Mouse (Mus musculus) liver, embryonic 11.5 days (tissue): Measurements from ENCODE around the gene Gm815. TPM values are rescaled to one million over a fixed set of nuclear protein-coding genes. Genes with fewer than 3 reads are reported as not detected.

Experiments
- ATAC-seq: fragments of 200-750 bp; cut with Nextera tagmentation; replicated peaks from 2 replicates; pipeline ENCODE4 v1.8.0; 2017; ENCODE audit warnings: moderate number of reproducible peaks, mild to moderate bottlenecking, moderate TSS enrichment, moderate library complexity; ENCODE audit not compliant: low FRiP score
- DNase-seq: peaks from one replicate; pipeline ENCODE4 v3.0.0-alpha.2; 2017; ENCODE audit warnings: low spot score
- H3K27ac ChIP-seq: fragments of 300-500 bp; sonication (generic); 2 replicates; pipeline ENCODE4 v1.5.1; 2014; ENCODE audit warnings: mild to moderate bottlenecking, low read depth, low read length, control low read depth
- H3K27me3 ChIP-seq: fragments of 300-500 bp; sonication (generic); replicated peaks from 2 replicates; pipeline ENCODE4 v1.6.1; 2014; ENCODE audit warnings: low read length, mixed read lengths; ENCODE audit not compliant: control insufficient read depth, insufficient read depth
- H3K36me3 ChIP-seq: fragments of 300-500 bp; sonication (generic); 2 replicates; pipeline ENCODE4 v1.6.1; 2014; ENCODE audit warnings: mild to moderate bottlenecking, low read length, moderate library complexity, mixed read lengths; ENCODE audit not compliant: control insufficient read depth, insufficient read depth
- H3K4me1 ChIP-seq: fragments of 300-500 bp; sonication (generic); replicated peaks from 2 replicates; pipeline ENCODE4 v1.6.1; 2014; ENCODE audit warnings: low read length, mixed read lengths; ENCODE audit not compliant: control insufficient read depth, insufficient read depth
- H3K4me2 ChIP-seq: fragments of 300-500 bp; sonication (generic); 2 replicates; pipeline ENCODE4 v1.6.1; 2014; ENCODE audit warnings: mild to moderate bottlenecking, control low read depth, moderate library complexity
- H3K4me3 ChIP-seq: fragments of 300-500 bp; sonication (generic); 2 replicates; pipeline ENCODE4 v1.5.1; 2014; ENCODE audit warnings: low read depth, low read length, control low read depth
- H3K9ac ChIP-seq: fragments of 300-500 bp; sonication (generic); 2 replicates; pipeline ENCODE4 v1.6.1; 2014; ENCODE audit warnings: low read depth, low read length, control low read depth
- H3K9me3 ChIP-seq: fragments of 300-500 bp; sonication (generic); 2 replicates; pipeline ENCODE4 v1.6.1; 2016; ENCODE audit warnings: low read length, inconsistent platforms, mixed read lengths; ENCODE audit not compliant: control insufficient read depth
- WGBS: fragments of 180-500 bp; shearing (Covaris S2); extraction: QIAGEN DNeasy Blood & Tissue Kit; methylation state at CpG from one replicate; pipeline ENCODE4 v1.1.7; 2014; 5-methylcytosine and 5-hydroxymethylcytosine counted together
- polyA plus RNA-seq: library from polyadenylated mRNA; unstranded; fragments of >200 nt; fragmentation: Nextera tagmentation; extraction: Ambion mirVana; gene quantifications from 2 replicates; pipeline ENCODE4 v1.2.1, GENCODE M21; 2014

The Gm815 gene
- polyA plus RNA-seq, 1 experiment from 2014 or later: not detected

DNA sequence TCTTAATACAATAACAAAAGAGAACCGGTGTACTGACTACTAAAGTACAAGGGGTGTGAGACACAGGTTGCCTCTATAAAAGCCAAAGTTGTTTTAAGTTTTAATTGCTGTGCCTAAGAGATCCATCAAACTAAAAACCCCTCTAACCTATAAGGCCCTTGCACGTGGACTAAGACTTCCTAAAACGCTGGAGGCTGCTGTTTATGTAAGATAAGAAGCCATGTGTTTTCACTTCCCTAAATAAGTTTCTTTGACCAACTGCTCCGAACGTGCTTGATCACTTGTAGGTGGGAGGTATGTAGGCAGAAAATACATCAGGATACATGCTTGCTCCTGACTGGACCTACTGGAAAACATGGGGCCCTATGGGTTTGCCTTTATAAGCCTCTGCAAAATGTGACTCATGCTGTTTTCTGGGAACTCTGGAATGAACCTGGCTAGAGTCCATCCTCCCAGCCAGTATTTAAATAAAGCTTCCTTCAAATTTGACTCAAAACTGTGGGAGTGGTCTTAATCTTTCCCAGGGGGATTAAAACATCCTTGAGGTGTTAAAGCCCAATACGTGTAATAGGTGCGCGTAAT, 31.9 kb upstream of the Gm815 start:
- Histone ChIP-seq H3K27me3 (no peaks in the 10 kb centered on the region), H3K4me2 (no peak overlapping the region), H3K4me3 (no peak overlapping the region), H3K4me1 (no peaks in the 10 kb centered on the region), H3K9me3 (no peaks in the 10 kb centered on the region), H3K9ac (no peak overlapping the region), H3K27ac (no peak overlapping the region), H3K36me3 (no peaks in the 10 kb centered on the region)
- ATAC-seq: no peak
- 53% methylated on average over 8 of the region's 8 CpGs for WGBS
- no peak for DNase-seq

GRCm38 (mm10) chr19:26854661-26855060, 31.0 kb upstream of the Gm815 start:
- ATAC-seq (no peak), DNase-seq (no peak)
- H3K4me1 ChIP-seq: no peaks in the 10 kb centered on the region
- H3K4me2 ChIP-seq: no peak overlapping the region
- H3K9me3 ChIP-seq: no peaks in the 10 kb centered on the region
- no peaks in the 10 kb centered on the region for H3K36me3 ChIP-seq
- H3K27ac ChIP-seq: no peak overlapping the region
- WGBS: 84% methylated on average over 4 of the region's 4 CpGs
- no peak overlapping the region for H3K9ac ChIP-seq
- no peaks in the 10 kb centered on the region for H3K27me3 ChIP-seq
- H3K4me3 ChIP-seq: no peak overlapping the region

DNA sequence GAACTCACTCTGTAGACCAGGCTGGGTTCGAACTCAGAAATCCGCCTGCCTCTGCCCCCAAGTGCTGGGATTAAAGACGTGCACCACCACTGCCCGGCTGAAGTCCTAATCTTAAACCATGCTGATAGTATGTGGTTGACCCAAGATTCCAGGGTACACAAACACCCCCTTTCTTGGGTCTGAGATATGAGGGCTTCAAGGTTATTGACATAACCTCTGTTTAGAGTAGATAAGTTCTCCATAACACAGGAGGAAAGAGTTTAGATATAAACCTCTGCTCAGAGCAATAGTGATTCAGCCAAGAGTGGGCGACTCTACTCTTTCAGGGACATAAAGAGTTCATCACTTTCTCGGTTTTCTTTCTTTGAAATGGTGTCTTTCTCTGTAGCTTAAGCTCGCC, 30.5 kb upstream of the Gm815 start:
- Histone ChIP-seq H3K9me3 (no peaks in the 10 kb centered on the region), H3K4me3 (no peak overlapping the region), H3K4me2 (no peak overlapping the region), H3K36me3 (no peaks in the 10 kb centered on the region), H3K27me3 (no peaks in the 10 kb centered on the region), H3K4me1 (no peaks in the 10 kb centered on the region), H3K9ac (no peak overlapping the region), H3K27ac (no peak overlapping the region)
- ATAC-seq (no peak), DNase-seq (no peak)
- WGBS: 56% methylated on average over 7 of the region's 7 CpGs

- DNase-seq (no peak), ATAC-seq (no peak)
- Histone ChIP-seq H3K9ac (no peak overlapping the region), H3K27ac (no peak overlapping the region), H3K4me3 (no peak overlapping the region), H3K4me2 (no peak overlapping the region), H3K9me3 (no peaks in the 10 kb centered on the region), H3K36me3 (no peaks in the 10 kb centered on the region), H3K27me3 (no peaks in the 10 kb centered on the region), H3K4me1 (no peaks in the 10 kb centered on the region)
- WGBS: 74% methylated on average over 12 of the region's 12 CpGs
Measured at GRCm38 (mm10) chr19:26858427-26859194, 27.1 kb upstream of the Gm815 start.

- Histone ChIP-seq H3K27me3 (no peaks in the 10 kb centered on the region), H3K36me3 (no peaks in the 10 kb centered on the region), H3K4me1 (no peaks in the 10 kb centered on the region), H3K9me3 (no peaks in the 10 kb centered on the region), H3K27ac (no peak overlapping the region), H3K4me3 (no peak overlapping the region), H3K9ac (no peak overlapping the region), H3K4me2 (no peak overlapping the region)
- ATAC-seq: no peak
- DNase-seq: no peak
- 81% methylated on average over 5 of the region's 5 CpGs for WGBS
Measured at GRCm38 (mm10) chr19:26859195-26859570, 26.5 kb upstream of the Gm815 start.

DNA sequence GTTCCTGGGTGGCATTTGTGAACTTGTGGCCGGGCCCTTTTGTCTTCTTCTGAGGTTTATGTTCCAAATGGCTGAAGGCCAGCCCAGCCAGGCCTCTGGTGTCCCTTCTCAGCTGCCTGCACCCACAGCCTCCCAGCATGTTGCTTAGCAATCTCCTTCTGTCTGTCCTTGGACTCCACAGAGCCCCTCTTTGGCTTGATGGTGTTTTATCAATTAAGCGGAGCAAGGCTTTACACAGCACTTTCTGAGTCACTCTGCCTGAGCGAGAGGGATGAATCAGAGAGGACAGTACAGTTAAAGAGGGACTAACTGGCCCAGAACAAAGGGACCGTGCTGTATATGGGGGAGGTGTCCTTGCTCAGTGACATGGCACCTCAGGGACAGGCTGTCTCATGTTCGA, 22.0 kb upstream of the Gm815 start:
- WGBS: 62% methylated on average over 5 of the region's 5 CpGs
- no peak overlapping the region for H3K9ac ChIP-seq
- H3K4me3 ChIP-seq: no peak overlapping the region
- H3K4me2 ChIP-seq: no peak overlapping the region
- no peak for ATAC-seq
- no peak for DNase-seq
- no peaks in the 10 kb centered on the region for H3K27me3 ChIP-seq
- H3K27ac ChIP-seq: no peak overlapping the region
- H3K9me3 ChIP-seq: no peaks in the 10 kb centered on the region
- H3K36me3 ChIP-seq: no peaks in the 10 kb centered on the region
- H3K4me1 ChIP-seq: no peaks in the 10 kb centered on the region

GRCm38 (mm10) chr19:26864975-26865690, 20.5 kb upstream of the Gm815 start:
- H3K9ac ChIP-seq: no peak overlapping the region
- ATAC-seq: no peak
- no peaks in the 10 kb centered on the region for H3K4me1 ChIP-seq
- no peak overlapping the region for H3K4me2 ChIP-seq
- H3K4me3 ChIP-seq: no peak overlapping the region
- no peaks in the 10 kb centered on the region for H3K27me3 ChIP-seq
- H3K9me3 ChIP-seq: no peaks in the 10 kb centered on the region
- WGBS: 77% methylated on average over 15 of the region's 15 CpGs
- no peak for DNase-seq
- H3K27ac ChIP-seq: no peak overlapping the region
- H3K36me3 ChIP-seq: no peaks in the 10 kb centered on the region

DNA sequence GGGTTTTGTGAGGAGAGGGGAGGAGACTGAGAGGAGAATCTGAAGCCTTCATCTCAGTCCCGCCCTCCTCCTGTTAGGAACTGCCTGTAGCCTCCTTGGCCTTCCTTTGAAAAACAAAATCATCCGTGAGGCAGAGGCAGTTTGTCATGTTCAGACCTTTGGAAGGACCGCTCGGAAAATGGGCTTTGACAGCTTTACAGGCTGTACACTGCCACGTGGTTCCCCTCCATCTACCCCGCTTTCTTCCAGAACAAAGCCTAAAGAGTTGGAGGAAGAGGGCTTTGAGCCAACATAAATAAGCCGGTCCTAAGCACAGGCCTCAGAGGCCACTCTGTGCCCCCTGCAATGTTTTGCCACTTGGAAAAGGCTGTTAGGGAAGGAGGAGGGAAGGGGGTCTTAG, 19.9 kb upstream of the Gm815 start:
- H3K9ac ChIP-seq: no peak overlapping the region
- DNase-seq (no peak), ATAC-seq (no peak)
- H3K4me3 ChIP-seq: no peak overlapping the region
- H3K27ac ChIP-seq: no peak overlapping the region
- no peaks in the 10 kb centered on the region for H3K4me1 ChIP-seq
- H3K36me3 ChIP-seq: no peaks in the 10 kb centered on the region
- WGBS: 48% methylated on average over 7 of the region's 7 CpGs
- H3K4me2 ChIP-seq: no peak overlapping the region
- H3K27me3 ChIP-seq: no peaks in the 10 kb centered on the region
- no peaks in the 10 kb centered on the region for H3K9me3 ChIP-seq
